ENCODE assay signal across 8 mouse cellular contexts in genomic region chr2:3474861-3475283, GRCm38 (mm10). TPM values are rescaled to one million over a fixed set of nuclear protein-coding genes. Genes with fewer than 3 reads are reported as not detected.
DNase-seq lines count a peak whose midpoint lies in the region; ATAC-seq and TF ChIP-seq lines count a peak whose summit lies in the region.

Suv39h2 (minus strand) TSS chr2:3475031.

- no peak for TF ChIP-seq EP300 in CH12.LX (IDR thresholded peaks at IDR 0.05; ENCODE audit: low read length)

- no peaks in the 10 kb centered on the region for H3K9me3 ChIP-seq in CH12.LX (replicated peaks; ENCODE audit: low read length)
- H3K9me3 ChIP-seq in forebrain, embryonic 11.5 days (ENCODE audit: control insufficient read depth, low read length), result no peaks in the 10 kb centered on the region
- H3K9me3 ChIP-seq in heart, embryonic 16.5 days (replicated peaks; ENCODE audit: control insufficient read depth, low read length), result no peaks in the 10 kb centered on the region
- no peaks in the 10 kb centered on the region for H3K9me3 ChIP-seq in liver, embryonic 15.5 days (replicated peaks)
- H3K9me3 ChIP-seq in neural tube, embryonic 12.5 days, result no peaks in the 10 kb centered on the region

- peaks cover 4 to 16% of the 10 kb centered on the region in 2 experiments for H3K36me3 ChIP-seq in CH12.LX (replicated peaks in 1 of 2; ENCODE audit: control insufficient read depth in 1 of 2, insufficient read depth in 1 of 2, low read length in 1 of 2)
- no peaks in the 10 kb centered on the region; the same call in 1 of the 2 replicates for H3K36me3 ChIP-seq in forebrain, embryonic 11.5 days (ENCODE audit: control insufficient read depth, insufficient read depth, low read length)
- H3K36me3 ChIP-seq in heart, embryonic 16.5 days (ENCODE audit: control insufficient read depth, insufficient read depth), result no peaks in the 10 kb centered on the region
- peaks cover 12% of the 10 kb centered on the region for H3K36me3 ChIP-seq in liver, embryonic 15.5 days (replicated peaks)
- 0 out of 2 replicates have a peak, but pooled peaks cover 7% of the 10 kb centered on the region for H3K36me3 ChIP-seq in neural tube, embryonic 12.5 days

- H3K79me2 ChIP-seq in CH12.LX (replicated peaks; ENCODE audit: control insufficient read depth, extremely low read depth, insufficient read depth, poor library complexity, severe bottlenecking), result peaks cover 15% of the 10 kb centered on the region

- peak within 1 kb of the TSS; percentile 71 to 95 (median 86) for H3K4me3 ChIP-seq in CH12.LX (replicated peaks in 1 of 3; ENCODE audit: low read depth in 2 of 3, low read length in 2 of 3, poor library complexity in 1 of 3)
- H3K4me3 ChIP-seq in forebrain, embryonic 11.5 days (ENCODE audit: low read depth, low read length), result peak within 1 kb of the TSS; percentile 85
- H3K4me3 ChIP-seq in heart, embryonic 16.5 days (ENCODE audit: low read length), result peak within 1 kb of the TSS; percentile 100
- H3K4me3 ChIP-seq in liver, embryonic 15.5 days (replicated peaks), result peak within 1 kb of the TSS; percentile 100
- H3K4me3 ChIP-seq in neural tube, embryonic 12.5 days, result peak within 1 kb of the TSS; percentile 94

- no peak for TF ChIP-seq CTCF in CH12.LX (conservative IDR thresholded peaks at IDR 0.05 in 1 of 2, IDR thresholded peaks at IDR 0.05 in 1 of 2; ENCODE audit: low read depth in 2 of 2, low read length in 2 of 2)

- dilution Hi-C loops in CH12.LX (cut with MboI; ENCODE audit: extremely low pct_ligation_motif_present, extremely low pct_unique_long_range_greater_than_20kb, low sequenced_read_pairs), result no loop called here

- TF ChIP-seq RAD21 in CH12.LX (IDR thresholded peaks at IDR 0.05; ENCODE audit: low read depth, low read length), result no peak

- peak within 1 kb of the TSS; percentile 90 for H3K4me2 ChIP-seq in CH12.LX (ENCODE audit: insufficient read depth, low read depth, poor library complexity, severe bottlenecking)
- H3K4me2 ChIP-seq in forebrain, embryonic 11.5 days (ENCODE audit: low read depth, low read length, severe bottlenecking), result peak within 1 kb of the TSS; percentile 62
- H3K4me2 ChIP-seq in heart, embryonic 16.5 days (ENCODE audit: low read depth, low read length), result peak within 1 kb of the TSS; percentile 94
- H3K4me2 ChIP-seq in liver, embryonic 15.5 days, result peak within 1 kb of the TSS; percentile 89
- peak within 1 kb of the TSS; percentile 74 for H3K4me2 ChIP-seq in neural tube, embryonic 12.5 days (replicated peaks)

- peak; percentile 94 for DNase-seq in CH12.LX (ENCODE audit: extremely low read depth)
- peak; percentile 89 for DNase-seq in c-Kit-positive CD71-positive TER-119-negative erythroid progenitor cells, embryonic 14.5 days (ENCODE audit: low read depth)
- peak; percentile 99 for DNase-seq in forebrain, embryonic 11.5 days (ENCODE audit: low spot score)
- peak; percentile 96 to 99 for DNase-seq in kidney, postnatal 36 days
- peak; percentile 80 for DNase-seq in telencephalon, adult 2 months (ENCODE audit: low read depth, low spot score)

- peak within 1 kb of the TSS; percentile 71 for H3K9ac ChIP-seq in CH12.LX (ENCODE audit: insufficient read depth, low read depth)
- peak within 1 kb of the TSS; percentile 95 for H3K9ac ChIP-seq in forebrain, embryonic 11.5 days (ENCODE audit: low read length)
- H3K9ac ChIP-seq in heart, embryonic 16.5 days (ENCODE audit: low read length), result peak within 1 kb of the TSS; percentile 94
- peak within 1 kb of the TSS; percentile 94 for H3K9ac ChIP-seq in liver, embryonic 15.5 days
- H3K9ac ChIP-seq in neural tube, embryonic 12.5 days, result peak within 1 kb of the TSS; percentile 84

- TF ChIP-seq POLR2A in CH12.LX (IDR thresholded peaks at IDR 0.05; ENCODE audit: low read depth, low read length), result peak; percentile 94

- no peaks in the 10 kb centered on the region for H3K27me3 ChIP-seq in CH12.LX (replicated peaks)
- no peaks in the 10 kb centered on the region for H3K27me3 ChIP-seq in forebrain, embryonic 11.5 days (ENCODE audit: control insufficient read depth, insufficient read depth, low read length)
- H3K27me3 ChIP-seq in heart, embryonic 16.5 days (ENCODE audit: control insufficient read depth, insufficient read depth, low read length), result no peaks in the 10 kb centered on the region
- H3K27me3 ChIP-seq in liver, embryonic 15.5 days, result no peaks in the 10 kb centered on the region
- H3K27me3 ChIP-seq in neural tube, embryonic 12.5 days (replicated peaks), result no peaks in the 10 kb centered on the region

- in situ Hi-C loops in CH12.LX (cut with MboI; ENCODE audit: low pct_ligation_motif_present, low pct_unique_long_range_greater_than_20kb, low sequenced_read_pairs), result no loop called here

- H3K27ac ChIP-seq in CH12.LX (ENCODE audit: insufficient read depth, low read depth), result peak within 1 kb of the TSS; percentile 65
- peak within 1 kb of the TSS; percentile 93 for H3K27ac ChIP-seq in forebrain, embryonic 11.5 days (ENCODE audit: low read depth, low read length)
- H3K27ac ChIP-seq in heart, embryonic 16.5 days (ENCODE audit: low read length), result peak within 1 kb of the TSS; percentile 87
- H3K27ac ChIP-seq in liver, embryonic 15.5 days (replicated peaks), result peak within 1 kb of the TSS; percentile 93
- peak within 1 kb of the TSS; percentile 89 for H3K27ac ChIP-seq in neural tube, embryonic 12.5 days

- peak; percentile 97 for ATAC-seq in forebrain, embryonic 11.5 days (replicated peaks; ENCODE audit: low FRiP score)
- peak; percentile 98 for ATAC-seq in heart, embryonic 16.5 days (replicated peaks; ENCODE audit: extremely low read depth, insufficient read depth, low FRiP score)
- peak; percentile 97 for ATAC-seq in liver, embryonic 15.5 days (ENCODE audit: insufficient read depth)
- ATAC-seq in neural tube, embryonic 12.5 days (ENCODE audit: low FRiP score, low read depth), result peak; percentile 97

- H3K4me1 ChIP-seq in CH12.LX (ENCODE audit: control insufficient read depth in 1 of 2, insufficient read depth in 2 of 2), result peaks cover 6 to 44% of the 10 kb centered on the region in 2 experiments; a peak in 3 of 4 replicates
- no peaks in the 10 kb centered on the region for H3K4me1 ChIP-seq in forebrain, embryonic 11.5 days (replicated peaks; ENCODE audit: control insufficient read depth, insufficient read depth, low read length)
- peaks cover 15% of the 10 kb centered on the region for H3K4me1 ChIP-seq in heart, embryonic 16.5 days (ENCODE audit: control insufficient read depth, insufficient read depth, low read length)
- H3K4me1 ChIP-seq in liver, embryonic 15.5 days (replicated peaks), result peaks cover 21% of the 10 kb centered on the region
- peaks cover 10% of the 10 kb centered on the region; the same call in 1 of the 2 replicates for H3K4me1 ChIP-seq in neural tube, embryonic 12.5 days

- under 1% methylated on average over 41 of the region's 42 CpGs for WGBS in forebrain, embryonic 11.5 days
- 0% methylated on average over 42 of the region's 42 CpGs for WGBS in heart, embryonic 16.5 days
- WGBS in liver, embryonic 15.5 days (ENCODE audit: insufficient replicate concordance), result under 1% methylated on average over 42 of the region's 42 CpGs
- WGBS in neural tube, embryonic 12.5 days, result under 1% methylated on average over 40 of the region's 42 CpGs

TF ChIP-seq in CH12.LX, 34 proteins besides CTCF, POLR2A, EP300 and RAD21 (continues in another document):
- TF ChIP-seq RCOR1 (conservative IDR thresholded peaks at IDR 0.05; ENCODE audit: low read depth, low read length) (no peak; the same call in 1 of the 2 replicates), TBP (conservative IDR thresholded peaks at IDR 0.05; ENCODE audit: low read depth, low read length) (peak; percentile 62; the same call in 1 of the 2 replicates), BHLHE40 (IDR thresholded peaks at IDR 0.05; ENCODE audit: low read depth, low read length) (no peak), USF1 (IDR thresholded peaks at IDR 0.05; ENCODE audit: low read depth, low read length) (no peak), JUND (conservative IDR thresholded peaks at IDR 0.05; ENCODE audit: low read depth, low read length) (no peak), TCF12 (IDR thresholded peaks at IDR 0.05; ENCODE audit: low read depth, low read length) (peak; percentile 89), MAZ (IDR thresholded peaks at IDR 0.05; ENCODE audit: low read depth, low read length) (peak; percentile 82), MAX (IDR thresholded peaks at IDR 0.05; ENCODE audit: low read length) (peak; percentile 67; the same call in 1 of the 2 replicates), CHD1 (IDR thresholded peaks at IDR 0.05; ENCODE audit: low read depth, low read length) (no peak), GABPA (IDR thresholded peaks at IDR 0.05; ENCODE audit: insufficient replicate concordance, low read depth, low read length) (no peak), NRF1 (IDR thresholded peaks at IDR 0.05; ENCODE audit: low read depth, low read length) (peak; percentile 88), JUN (IDR thresholded peaks at IDR 0.05; ENCODE audit: insufficient read depth, low read depth, low read length) (no peak), MEF2A (IDR thresholded peaks at IDR 0.05; ENCODE audit: borderline replicate concordance, low read depth, low read length) (peak; percentile 22; the same call in 1 of the 2 replicates), HCFC1 (IDR thresholded peaks at IDR 0.05; ENCODE audit: low read depth, low read length) (peak; percentile 56), ZC3H11A (IDR thresholded peaks at IDR 0.05; ENCODE audit: low read depth, low read length) (no peak), ZMIZ1 (IDR thresholded peaks at IDR 0.05; ENCODE audit: low read depth, low read length) (peak; percentile 84), ZNF384 (IDR thresholded peaks at IDR 0.05; ENCODE audit: low read depth, low read length) (no peak), NELFE (IDR thresholded peaks at IDR 0.05; ENCODE audit: low read depth, low read length) (peak; percentile 92), MYC (IDR thresholded peaks at IDR 0.05; ENCODE audit: low read depth, low read length) (no peak), PAX5 (IDR thresholded peaks at IDR 0.05; ENCODE audit: low read length) (no peak), IRF4 (IDR thresholded peaks at IDR 0.05; ENCODE audit: low read depth, low read length) (peak; percentile 6; the same call in 1 of the 2 replicates), ETS1 (conservative IDR thresholded peaks at IDR 0.05; ENCODE audit: low read depth, low read length) (peak; percentile 45; the same call in 1 of the 2 replicates), POLR2AphosphoS2 (IDR thresholded peaks at IDR 0.05; ENCODE audit: low read depth, low read length) (peak; percentile 74; the same call in 1 of the 2 replicates)

RNA-seq across cellular contexts. Expression of gene Suv39h2, which starts in this region (rescaled TPM):
- total RNA-seq in CH12.LX (2012; rRNA removed) (9.6 and 10.9 TPM in 2 replicates), CH12.LX (2014; rRNA removed) (17.3 and 21.0 TPM in 2 replicates)
- polyA plus RNA-seq in CH12.LX (2012; ENCODE audit: insufficient read length, low read depth), result 11.4 and 12.4 TPM in 2 replicates
- polyA plus RNA-seq in forebrain, embryonic 11.5 days (2014; fragmentation: Nextera tagmentation; extraction: Ambion mirVana), result 49.3 and 51.0 TPM in 2 replicates
- polyA plus RNA-seq in heart, embryonic 16.5 days (2015; fragmentation: Nextera tagmentation; extraction: Ambion mirVana), result 5.5 and 5.8 TPM in 2 replicates
- polyA plus RNA-seq in liver, embryonic 15.5 days (2015; fragmentation: Nextera tagmentation; extraction: Ambion mirVana), result 5.0 and 5.8 TPM in 2 replicates
- 26.1 and 27.7 TPM in 2 replicates for polyA plus RNA-seq in neural tube, embryonic 12.5 days (2016; fragmentation: Nextera tagmentation; extraction: Ambion mirVana)

Comparison
In these comparisons a context has a peak if more than half of its experiments do, and no peak if none do; other contexts are left out.
1. Peak in every context shown above with its lines: DNase-seq, ATAC-seq, H3K4me3 ChIP-seq and H3K27ac ChIP-seq.